Mouse (Mus musculus) lung, postnatal 4 days (tissue): ENCODE results near the gene Mknk2.

ENCODE experiments used
- DNase-seq, 2 experiments: peaks; one replicate each; pipeline ENCODE4 v3.0.0; 2021

The Mknk2 gene

GRCm38 (mm10) chr10:80692249-80693165, 14.6 kb upstream of the Mknk2 start:
- peak; percentile 60 to 65 for DNase-seq

DNA sequence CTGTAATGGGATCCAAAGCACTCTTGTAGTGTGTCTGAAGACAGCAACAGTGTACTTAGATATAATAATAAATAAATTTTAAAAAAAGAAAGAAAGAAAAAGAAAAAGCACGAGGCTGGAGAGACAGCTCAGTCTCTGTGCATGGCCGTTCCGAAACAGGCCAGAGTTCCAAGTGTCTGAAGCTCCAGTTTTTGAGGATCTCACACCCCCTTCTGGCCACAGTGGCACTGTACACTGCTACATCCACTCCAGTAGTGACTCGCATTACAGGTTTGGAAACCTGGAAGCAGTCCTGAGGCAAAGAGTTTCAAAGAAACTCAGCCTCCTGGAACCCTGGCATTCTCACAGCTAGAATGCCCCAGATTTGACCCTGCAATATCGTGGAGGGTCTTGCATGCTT, 9.9 kb upstream of the Mknk2 start:
- peak; percentile 79 to 86 for DNase-seq

DNA sequence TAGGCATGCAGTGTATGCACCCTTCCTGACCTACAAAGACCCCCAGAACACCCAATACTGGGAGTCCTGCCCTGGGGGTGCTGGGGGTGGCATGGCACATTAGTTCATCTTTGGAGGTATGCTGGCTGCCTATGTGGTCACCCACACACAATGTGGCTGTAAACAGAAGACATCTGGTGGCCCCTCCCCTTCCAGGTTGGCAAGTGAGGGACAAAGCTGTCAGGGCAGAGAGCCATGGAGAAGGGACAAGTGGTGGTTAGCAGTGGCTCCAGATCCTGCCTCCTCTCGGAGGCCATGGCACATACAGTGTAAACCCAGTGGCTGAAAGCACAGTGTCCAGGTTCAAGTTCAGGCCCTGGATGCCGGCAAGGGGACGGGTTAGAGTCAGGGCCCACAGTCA, 8.7 kb upstream of the Mknk2 start:
- DNase-seq = no peak

- no peak for DNase-seq
Measured at GRCm38 (mm10) chr10:80684984-80685383, 7.1 kb upstream of the Mknk2 start.

DNA sequence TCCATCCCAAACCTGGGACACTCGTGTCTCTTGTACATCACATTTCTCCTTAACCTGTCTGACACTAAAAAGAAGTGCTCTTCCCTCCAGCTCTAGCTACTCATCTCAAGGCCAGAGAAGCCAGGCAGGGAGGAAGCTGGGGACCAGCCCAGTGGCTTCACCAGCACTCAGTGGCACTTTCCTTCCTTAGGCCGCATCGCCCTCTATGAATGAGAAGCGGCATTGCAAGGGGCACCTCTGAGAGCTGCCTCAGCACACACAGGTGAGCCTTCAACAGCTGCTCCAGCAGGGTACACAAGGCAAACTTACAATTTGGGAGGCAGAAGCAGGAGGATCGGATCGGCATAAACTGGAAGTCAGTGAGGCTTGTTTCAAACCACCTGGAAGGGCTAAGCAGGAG, 6.3 kb upstream of the Mknk2 start:
- DNase-seq = peak; percentile 79 to 87

DNA sequence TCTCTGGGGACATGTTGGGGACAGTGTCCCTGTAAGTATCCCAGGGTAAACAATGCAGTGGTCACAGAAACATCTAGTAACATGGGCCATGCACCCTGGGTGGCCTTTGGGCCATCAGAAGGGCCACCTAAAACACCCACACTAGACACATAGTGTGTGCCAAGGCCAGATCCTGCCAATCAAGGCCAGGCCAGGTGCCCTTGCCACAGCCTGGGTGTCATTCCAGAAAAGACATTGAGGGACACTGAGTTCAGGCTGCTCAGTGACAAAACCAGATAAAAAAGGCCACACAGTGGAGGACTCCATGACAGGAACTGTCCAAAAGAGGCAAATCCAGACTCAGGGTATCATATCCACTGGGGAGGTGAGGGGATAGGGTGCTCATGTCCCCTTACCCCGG, 5.7 kb upstream of the Mknk2 start:
- no peak for DNase-seq

DNA sequence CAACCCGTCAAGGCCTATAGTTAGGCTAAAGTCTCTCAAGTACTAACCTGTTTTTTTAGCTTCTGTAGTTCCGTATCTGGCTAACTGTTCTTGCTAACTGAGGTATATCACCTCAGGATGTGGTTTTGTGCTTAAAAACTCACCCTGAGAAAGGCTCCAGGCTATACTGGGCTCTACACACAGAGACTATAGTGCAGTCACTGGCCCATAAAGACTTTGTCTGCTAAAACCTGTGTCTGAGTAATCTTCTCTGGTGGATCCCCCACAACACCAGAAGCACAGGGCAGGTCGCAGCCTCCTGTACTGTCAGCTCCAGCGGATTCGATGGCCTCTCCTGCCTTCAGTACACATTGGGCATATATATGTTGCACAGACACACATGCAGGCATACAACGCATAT, 4.1 kb upstream of the Mknk2 start:
- DNase-seq = no peak

GRCm38 (mm10) chr10:80680260-80680696, 2.4 kb upstream of the Mknk2 start:
- no peak for DNase-seq

DNA sequence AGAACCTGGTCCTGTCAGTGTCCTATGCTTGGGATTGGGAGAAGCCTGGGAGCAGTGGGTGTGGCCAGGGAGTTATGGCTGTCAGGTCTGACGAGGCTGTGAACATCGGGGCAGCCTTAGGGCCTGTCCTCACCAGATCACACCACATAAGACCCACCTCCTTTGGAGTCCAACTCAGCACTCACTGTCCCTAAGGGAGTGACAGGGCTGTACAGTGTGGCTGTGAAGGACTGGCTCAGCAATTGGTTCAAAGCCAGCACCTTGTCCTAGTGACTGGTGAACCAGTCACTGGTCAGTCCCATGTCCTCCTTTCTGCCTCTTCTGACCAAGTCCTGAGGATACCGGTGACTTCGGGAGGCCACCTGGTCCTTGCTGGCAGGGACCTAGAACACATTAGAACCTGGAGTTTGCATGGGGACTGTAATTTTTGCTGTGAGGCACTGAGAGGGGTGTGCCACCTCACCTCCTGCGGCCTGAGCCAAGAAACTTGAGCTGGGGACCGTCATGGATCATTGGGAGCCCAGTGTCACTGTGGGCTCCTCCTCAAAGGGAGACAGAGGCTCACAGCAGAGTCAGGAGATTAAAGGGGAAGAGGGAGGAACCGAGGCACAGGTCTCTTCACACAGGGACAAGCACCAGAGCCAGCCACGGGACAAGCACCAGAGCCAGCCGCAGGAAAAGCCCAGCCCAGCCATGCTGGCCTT, 1.8 kb upstream of the Mknk2 start:
- DNase-seq = peak in 1 of 2 experiments; percentile 40

- peak; percentile 73 to 81 for DNase-seq
Measured at GRCm38 (mm10) chr10:80678601-80679377, 877 bp upstream of the Mknk2 start.

- DNase-seq = no peak
Measured at GRCm38 (mm10) chr10:80677128-80677875, 610 bp downstream of the Mknk2 start.

- peak; percentile 100 for DNase-seq
Measured at GRCm38 (mm10) chr10:80676198-80676928, 1.5 kb downstream of the Mknk2 start.

GRCm38 (mm10) chr10:80675405-80676197, 2.3 kb downstream of the Mknk2 start:
- no peak for DNase-seq

DNA sequence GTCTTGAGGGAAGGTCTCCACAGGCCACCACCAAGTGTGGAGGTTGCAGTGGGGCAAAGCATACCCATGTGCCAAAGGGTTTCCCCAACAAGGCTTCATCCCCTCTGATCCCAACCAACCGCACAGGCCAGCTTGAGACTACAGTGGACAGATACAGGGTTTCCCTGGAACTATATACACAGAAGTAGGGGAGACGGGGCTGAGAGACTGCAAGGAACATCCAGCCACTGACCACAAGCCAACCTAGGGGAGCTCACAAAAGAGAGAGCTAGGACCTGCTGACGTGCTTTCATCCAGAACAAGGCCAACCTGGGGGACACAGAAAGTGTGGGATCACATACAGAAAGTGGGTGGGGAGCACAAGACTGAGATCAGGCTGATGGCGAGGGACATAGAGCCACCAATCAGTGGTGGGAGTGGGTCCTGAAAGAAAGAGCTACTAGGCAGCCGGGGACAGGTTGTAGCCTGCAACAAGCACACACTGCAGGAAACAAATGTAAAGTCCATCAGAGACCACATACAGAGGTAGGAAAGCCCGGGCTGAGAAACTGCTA, 3.0 kb downstream of the Mknk2 start:
- no peak for DNase-seq

DNA sequence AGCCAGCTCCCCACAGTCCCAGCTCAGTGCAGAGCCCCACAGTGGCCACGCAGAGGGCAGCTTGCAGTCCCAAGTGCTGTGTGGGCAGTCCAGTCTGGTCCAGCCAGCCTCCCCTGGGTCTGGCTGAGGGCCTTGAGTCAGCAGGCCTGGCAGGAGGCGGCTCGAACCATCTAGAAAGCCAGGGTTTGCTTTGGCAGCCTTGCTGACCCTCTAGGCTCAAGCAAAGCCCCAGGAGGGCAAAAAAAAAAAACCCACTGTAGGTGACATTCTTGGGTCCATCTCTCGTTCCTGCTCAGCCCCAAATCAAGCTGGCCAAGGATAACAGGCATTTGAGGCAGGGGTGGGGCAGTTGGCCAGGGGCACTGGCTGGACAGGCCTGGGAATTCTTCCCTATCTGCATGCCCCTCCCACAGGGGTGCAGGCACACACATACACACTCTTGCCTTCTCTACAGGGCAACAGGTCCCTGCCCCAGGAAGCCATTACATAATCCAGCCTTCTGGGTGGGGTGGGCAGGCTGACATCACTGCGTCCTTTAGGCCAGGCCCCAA, 3.7 kb downstream of the Mknk2 start:
- peak in 1 of 2 experiments; percentile 70 for DNase-seq

GRCm38 (mm10) chr10:80673690-80674089, 4.2 kb downstream of the Mknk2 start:
- DNase-seq = no peak

- DNase-seq = no peak
Measured at GRCm38 (mm10) chr10:80671936-80672690, 5.8 kb downstream of the Mknk2 start.

GRCm38 (mm10) chr10:80671251-80671650, 6.7 kb downstream of the Mknk2 start:
- DNase-seq = no peak

GRCm38 (mm10) chr10:80670531-80670930, 7.4 kb downstream of the Mknk2 start:
- DNase-seq = no peak
